Mouse (Mus musculus) erythroblast, embryonic 14.5 days (primary cell): Measurements from ENCODE around the gene Il1r2.

Experiments
- GATA1 ChIP-seq: IDR thresholded peaks from 2 replicates; pipeline ENCODE4 v1.6.1; 2012; ENCODE audit warnings: low read length, inconsistent platforms, mixed read lengths
- TAL1 ChIP-seq: IDR thresholded peaks from 3 replicates; pipeline ENCODE4 v1.6.1; 2012; ENCODE audit warnings: low read length, inconsistent platforms, mixed read lengths

GRCm38 (mm10) chr1:40164331-40164730 lies 90.5 kb downstream of the Il1r2 start:
- TF ChIP-seq TAL1, result no peak
- TF ChIP-seq GATA1, result no peak
